Mouse (Mus musculus) forebrain, postnatal 0 days (tissue): ENCODE measurements around the gene Ehf. TPM values are rescaled to one million over a fixed set of nuclear protein-coding genes. Genes with fewer than 3 reads are reported as not detected.

Experiments
- ATAC-seq: fragments of 200-750 bp; cut with Nextera tagmentation; 2 replicates; pipeline ENCODE4 v1.8.0; 2017; ENCODE audit warnings: mild to moderate bottlenecking, moderate library complexity
- DNase-seq: peaks from one replicate; pipeline ENCODE4 v3.0.0-alpha.2; 2015
- H3K27ac ChIP-seq: fragments of 300-500 bp; sonication (generic); 2 replicates; pipeline ENCODE4 v1.5.1; 2014; ENCODE audit warnings: low read depth, mild to moderate bottlenecking, antibody characterized with exemption, low read length, moderate library complexity, mixed read lengths
- H3K27me3 ChIP-seq: fragments of 300-500 bp; sonication (generic); 2 replicates; pipeline ENCODE4 v1.6.1; 2014; ENCODE audit warnings: mild to moderate bottlenecking, low read length, mixed read lengths; ENCODE audit not compliant: insufficient read depth
- H3K36me3 ChIP-seq: fragments of 300-500 bp; sonication (generic); 2 replicates; pipeline ENCODE4 v1.6.1; 2014; ENCODE audit warnings: mild to moderate bottlenecking, moderate library complexity; ENCODE audit not compliant: insufficient read depth
- H3K4me1 ChIP-seq: fragments of 300-500 bp; sonication (generic); 2 replicates; pipeline ENCODE4 v1.6.1; 2014; ENCODE audit warnings: antibody characterized with exemption; ENCODE audit not compliant: insufficient read depth
- H3K4me2 ChIP-seq: fragments of 300-500 bp; sonication (generic); 2 replicates; pipeline ENCODE4 v1.6.1; 2014; ENCODE audit warnings: low read depth, mild to moderate bottlenecking, moderate library complexity
- H3K4me3 ChIP-seq: fragments of 300-500 bp; sonication (generic); 2 replicates; pipeline ENCODE4 v1.5.1; 2014; ENCODE audit warnings: low read depth, low read length, mixed read lengths
- H3K9ac ChIP-seq: fragments of 300-500 bp; sonication (generic); 2 replicates; pipeline ENCODE4 v1.6.1; 2014; ENCODE audit warnings: mild to moderate bottlenecking
- H3K9me3 ChIP-seq: fragments of 300-500 bp; sonication (generic); 2 replicates; pipeline ENCODE4 v1.6.1; 2016; ENCODE audit warnings: low read length
- CTCF ChIP-seq: sonication (generic); IDR thresholded peaks from 2 replicates; pipeline ENCODE4 v1.5.1; 2016; ENCODE audit warnings: antibody characterized with exemption, control low read depth, low read depth
- WGBS: fragments of 180-500 bp; shearing (Covaris S2); extraction: QIAGEN DNeasy Blood & Tissue Kit; methylation state at CpG from one replicate; pipeline ENCODE4 v1.1.7; 2014; 5-methylcytosine and 5-hydroxymethylcytosine counted together
- polyA plus RNA-seq: library from polyadenylated mRNA; unstranded; fragments of >200 nt; fragmentation: Nextera tagmentation; extraction: Ambion mirVana; gene quantifications from 2 replicates; pipeline ENCODE4 v1.2.1, GENCODE M21; 2015
- total RNA-seq: library from RNA; depleted of rRNA; stranded (reverse); fragments of >200 nt; gene quantifications from 2 replicates; pipeline ENCODE4 v1.2.3, GENCODE M21; 2014; rRNA removed

The Ehf gene
- total RNA-seq: 0.08 and 1.1 TPM in 2 replicates
- 0.07 and 0.24 TPM in 2 replicates for polyA plus RNA-seq

GRCm38 (mm10) chr2:103303132-103303531 is at the start of gene Ehf:
Gene Ehf (minus strand): TSS chr2:103303278.
- no peak within 1 kb of the TSS for H3K4me3 ChIP-seq
- H3K9me3 ChIP-seq: no peaks in the 10 kb centered on the region
- H3K4me2 ChIP-seq: no peak within 1 kb of the TSS
- H3K4me1 ChIP-seq: no peaks in the 10 kb centered on the region
- H3K27ac ChIP-seq: no peak within 1 kb of the TSS
- H3K9ac ChIP-seq: no peak within 1 kb of the TSS
- DNase-seq (no peak), ATAC-seq (no peak)
- WGBS: 68% methylated on average over 9 of the region's 9 CpGs
- H3K36me3 ChIP-seq: no peaks in the 10 kb centered on the region
- TF ChIP-seq CTCF: no peak
- H3K27me3 ChIP-seq: no peaks in the 10 kb centered on the region

- no peak overlapping the region for H3K4me3 ChIP-seq
- peak; percentile 59 for ATAC-seq
- TF ChIP-seq CTCF: peak; percentile 91
- H3K4me1 ChIP-seq: no peaks in the 10 kb centered on the region
- 0 out of 2 replicates have a peak overlapping the region, but pooled peaks have one; percentile 14 for H3K9ac ChIP-seq
- no peak overlapping the region for H3K27ac ChIP-seq
- DNase-seq: peak; percentile 84
- no peaks in the 10 kb centered on the region for H3K27me3 ChIP-seq
- no peaks in the 10 kb centered on the region for H3K36me3 ChIP-seq
- peak overlapping the region; percentile 28 for H3K4me2 ChIP-seq
- WGBS: 18% methylated on average over 5 of the region's 5 CpGs
- H3K9me3 ChIP-seq: no peaks in the 10 kb centered on the region
Measured at GRCm38 (mm10) chr2:103347417-103347891, 44.4 kb upstream of the Ehf start.

GRCm38 (mm10) chr2:103346751-103347289 is 43.7 kb upstream of the Ehf start:
- Histone ChIP-seq H3K9ac (no peak overlapping the region), H3K27me3 (no peaks in the 10 kb centered on the region), H3K4me2 (no peak overlapping the region), H3K9me3 (no peaks in the 10 kb centered on the region), H3K4me3 (no peak overlapping the region), H3K36me3 (no peaks in the 10 kb centered on the region), H3K4me1 (no peaks in the 10 kb centered on the region), H3K27ac (no peak overlapping the region)
- DNase-seq (peak; percentile 9), ATAC-seq (no peak)
- WGBS: 66% methylated on average over 3 of the region's 3 CpGs
- no peak for TF ChIP-seq CTCF

- 82% methylated on average over 7 of the region's 7 CpGs for WGBS
- Histone ChIP-seq H3K36me3 (no peaks in the 10 kb centered on the region), H3K27ac (no peak overlapping the region), H3K4me2 (no peak overlapping the region), H3K4me1 (no peaks in the 10 kb centered on the region), H3K9me3 (no peaks in the 10 kb centered on the region), H3K9ac (no peak overlapping the region), H3K27me3 (no peaks in the 10 kb centered on the region), H3K4me3 (no peak overlapping the region)
- no peak for ATAC-seq
- TF ChIP-seq CTCF: no peak
- DNase-seq: no peak
Measured at GRCm38 (mm10) chr2:103343611-103344010, 40.5 kb upstream of the Ehf start.

GRCm38 (mm10) chr2:103342123-103342522 is 39.0 kb upstream of the Ehf start:
- no peak overlapping the region for H3K4me2 ChIP-seq
- no peak for TF ChIP-seq CTCF
- H3K27me3 ChIP-seq: no peaks in the 10 kb centered on the region
- no peak overlapping the region for H3K4me3 ChIP-seq
- 98% methylated on average over 1 of the region's 1 CpGs for WGBS
- no peaks in the 10 kb centered on the region for H3K36me3 ChIP-seq
- H3K4me1 ChIP-seq: no peaks in the 10 kb centered on the region
- ATAC-seq: no peak
- H3K9ac ChIP-seq: no peak overlapping the region
- DNase-seq: no peak
- H3K27ac ChIP-seq: no peak overlapping the region
- H3K9me3 ChIP-seq: no peaks in the 10 kb centered on the region

- Histone ChIP-seq H3K4me1 (no peaks in the 10 kb centered on the region), H3K9ac (no peak overlapping the region), H3K4me2 (no peak overlapping the region), H3K27me3 (no peaks in the 10 kb centered on the region), H3K36me3 (no peaks in the 10 kb centered on the region), H3K4me3 (no peak overlapping the region), H3K27ac (no peak overlapping the region), H3K9me3 (no peaks in the 10 kb centered on the region)
- no peak for TF ChIP-seq CTCF
- DNase-seq (no peak), ATAC-seq (no peak)
- 97% methylated on average over 1 of the region's 1 CpGs for WGBS
Measured at GRCm38 (mm10) chr2:103341375-103341971, 38.4 kb upstream of the Ehf start.

- no peaks in the 10 kb centered on the region for H3K36me3 ChIP-seq
- no peak overlapping the region for H3K9ac ChIP-seq
- H3K4me2 ChIP-seq: no peak overlapping the region
- H3K4me1 ChIP-seq: no peaks in the 10 kb centered on the region
- DNase-seq (no peak), ATAC-seq (no peak)
- H3K27ac ChIP-seq: no peak overlapping the region
- H3K4me3 ChIP-seq: no peak overlapping the region
- H3K9me3 ChIP-seq: no peaks in the 10 kb centered on the region
- 87% methylated on average over 6 of the region's 6 CpGs for WGBS
- H3K27me3 ChIP-seq: no peaks in the 10 kb centered on the region
- no peak for TF ChIP-seq CTCF
Measured at GRCm38 (mm10) chr2:103338706-103339105, 35.6 kb upstream of the Ehf start.
